Mouse (Mus musculus): ENCODE results near the gene Cyp26c1.

GRCm38 (mm10) chr19:37669486-37669885 is 15.9 kb upstream of the Cyp26c1 start:
- TF ChIP-seq CTCF (conservative IDR thresholded peaks at IDR 0.05; ENCODE audit: low read length) (no peak), NANOG (IDR thresholded peaks at IDR 0.05; ENCODE audit: borderline replicate concordance, low read length) (no peak), POU5F1 (IDR thresholded peaks at IDR 0.05; ENCODE audit: borderline replicate concordance, low read length) (no peak)
